Mouse (Mus musculus): ENCODE measurements at regions not wholly inside any gene's neighbourhood (a gene's known extent, or its start where the extent isn't known, plus 50 kb on each side); places are given as distances from the start of the nearest gene placed in this dataset.

GRCm38 (mm10) chr2:117071098-117071497, 50.1 kb upstream of the Spred1 start:
- Histone ChIP-seq H3K9me3 (replicated peaks; ENCODE audit: control insufficient read depth, low read length) (no peaks in the 10 kb centered on the region), H3K4me1 (ENCODE audit: control insufficient read depth, insufficient read depth, low read length) (no peaks in the 10 kb centered on the region), H3K27ac (ENCODE audit: low read depth, low read length) (no peak overlapping the region), H3K36me3 (ENCODE audit: control insufficient read depth, insufficient read depth, low read length) (no peaks in the 10 kb centered on the region), H3K27me3 (replicated peaks; ENCODE audit: control insufficient read depth, insufficient read depth, low read length) (no peaks in the 10 kb centered on the region), H3K4me2 (ENCODE audit: low read length) (no peak overlapping the region), H3K9ac (ENCODE audit: low read length) (no peak overlapping the region), H3K4me3 (ENCODE audit: low read depth, low read length) (no peak overlapping the region)
- DNase-seq (ENCODE audit: low spot score) (no peak), ATAC-seq (no peak)
